ENCODE assay signal across 16 mouse cellular contexts in genomic region chr4:87047131-87047530, GRCm38 (mm10).
"Had no signal": no experiment of that assay in that cellular context is flagged by ENCODE, and none has a peak within 500 bp of the region (broad histone marks: within the 10 kb centered on the region; RNA-seq: fewer than 3 reads in every experiment).

No protein-coding gene starts in this region.

- H3K4me3 ChIP-seq: lung, embryonic 15.5 days; megakaryocyte, embryonic 14.5 days; midbrain, embryonic 13.5 days; midbrain, embryonic 15.5 days; neural tube, embryonic 12.5 days had no signal

- H3K36me3 ChIP-seq: lung, embryonic 15.5 days; midbrain, embryonic 13.5 days; midbrain, embryonic 15.5 days; neural tube, embryonic 12.5 days had no signal

- H3K9ac ChIP-seq: liver, postnatal 0 days; lung, embryonic 15.5 days; midbrain, embryonic 13.5 days; midbrain, embryonic 15.5 days; neural tube, embryonic 12.5 days had no signal

- H3K4me1 ChIP-seq: lung, embryonic 15.5 days; megakaryocyte, embryonic 14.5 days; midbrain, embryonic 13.5 days; midbrain, embryonic 15.5 days; neural tube, embryonic 12.5 days had no signal

- ATAC-seq: liver, postnatal 0 days; lung, postnatal 0 days; midbrain, embryonic 13.5 days; midbrain, embryonic 15.5 days had no signal

- H3K27me3 ChIP-seq: lung, embryonic 15.5 days; megakaryocyte, embryonic 14.5 days; midbrain, embryonic 13.5 days; midbrain, embryonic 15.5 days; neural tube, embryonic 12.5 days had no signal

- H3K27ac ChIP-seq: lung, embryonic 15.5 days; macrophage; midbrain, embryonic 13.5 days; midbrain, embryonic 15.5 days; neural tube, embryonic 12.5 days had no signal

- H3K9me3 ChIP-seq: lung, embryonic 15.5 days; megakaryocyte, embryonic 14.5 days; midbrain, embryonic 13.5 days; midbrain, embryonic 15.5 days; neural tube, embryonic 12.5 days had no signal

- DNase-seq: liver, postnatal 0 days; lung, adult 2 months; lung, postnatal 14 days; lung, postnatal 36 days; right cerebral cortex, postnatal 14 days; thymus, adult 2 months; thymus, postnatal 14 days; thymus, postnatal 36 days had no signal

- H3K4me2 ChIP-seq: lung, embryonic 15.5 days; midbrain, embryonic 11.5 days; midbrain, embryonic 13.5 days; midbrain, embryonic 15.5 days; neural tube, embryonic 12.5 days had no signal
